Mouse (Mus musculus) thymus, postnatal 0 days (tissue): Measurements from ENCODE around the gene Prima1. TPM values are rescaled to one million over a fixed set of nuclear protein-coding genes. Genes with fewer than 3 reads are reported as not detected.

ENCODE experiments used
- DNase-seq: peaks from one replicate; pipeline ENCODE4 v3.0.0-alpha.2; 2015; ENCODE audit warnings: low spot score
- polyA plus RNA-seq: library from polyadenylated mRNA; unstranded; fragments of >200 nt; fragmentation: Nextera tagmentation; extraction: Ambion mirVana; gene quantifications from 2 replicates; pipeline ENCODE4 v1.2.1, GENCODE M21; 2015

The Prima1 gene
- not detected in 2 replicates for polyA plus RNA-seq

- DNase-seq, result no peak
These were observed at the start of gene Prima1 for GRCm38 (mm10) chr12:103242083-103242581. TSS of gene Prima1 (minus strand) at chr12:103242150.

GRCm38 (mm10) chr12:103287276-103287675, 45.3 kb upstream of the Prima1 start:
- no peak for DNase-seq

GRCm38 (mm10) chr12:103283411-103283810, 41.5 kb upstream of the Prima1 start:
- no peak for DNase-seq

GRCm38 (mm10) chr12:103282936-103283335, 41.0 kb upstream of the Prima1 start:
- no peak for DNase-seq

GRCm38 (mm10) chr12:103281912-103282311, 40.0 kb upstream of the Prima1 start:
- no peak for DNase-seq

- DNase-seq, result no peak
These were observed 39.5 kb upstream of the Prima1 start for GRCm38 (mm10) chr12:103281491-103281890.

- DNase-seq, result no peak
These were observed 34.5 kb upstream of the Prima1 start for GRCm38 (mm10) chr12:103276422-103276821.

- DNase-seq, result no peak
These were observed 31.8 kb upstream of the Prima1 start for GRCm38 (mm10) chr12:103273732-103274131.

- DNase-seq, result no peak
These were observed 31.1 kb upstream of the Prima1 start for GRCm38 (mm10) chr12:103273051-103273450.

- DNase-seq, result no peak
These were observed 30.2 kb upstream of the Prima1 start for GRCm38 (mm10) chr12:103272176-103272575.

GRCm38 (mm10) chr12:103266605-103267004, 24.7 kb upstream of the Prima1 start:
- DNase-seq, result no peak

GRCm38 (mm10) chr12:103262017-103262865, 20.3 kb upstream of the Prima1 start:
- no peak for DNase-seq

- DNase-seq, result no peak
These were observed 11.0 kb upstream of the Prima1 start for GRCm38 (mm10) chr12:103252901-103253434.

- DNase-seq, result no peak
These were observed 9.2 kb upstream of the Prima1 start for GRCm38 (mm10) chr12:103251151-103251550.

GRCm38 (mm10) chr12:103250333-103250732, 8.4 kb upstream of the Prima1 start:
- DNase-seq, result no peak

GRCm38 (mm10) chr12:103243041-103243440, 1.1 kb upstream of the Prima1 start:
- DNase-seq, result no peak

- no peak for DNase-seq
These were observed 658 bp upstream of the Prima1 start for GRCm38 (mm10) chr12:103242591-103243025.

- DNase-seq, result no peak
These were observed 453 bp downstream of the Prima1 start for GRCm38 (mm10) chr12:103241311-103242082.

- no peak for DNase-seq
These were observed 3.0 kb downstream of the Prima1 start for GRCm38 (mm10) chr12:103238924-103239460.

GRCm38 (mm10) chr12:103235856-103236255, 6.1 kb downstream of the Prima1 start:
- no peak for DNase-seq

- DNase-seq, result no peak
These were observed 6.7 kb downstream of the Prima1 start for GRCm38 (mm10) chr12:103235251-103235650.
